Mouse (Mus musculus) large intestine, adult 2 months (tissue): ENCODE results near the gene Ntsr2. TPM values are rescaled to one million over a fixed set of nuclear protein-coding genes. Genes with fewer than 3 reads are reported as not detected.
A peak's percentile ranks its signal among the peaks of the same experiment; 100 is the strongest.

ENCODE experiments used
- DNase-seq: peaks from one replicate; pipeline ENCODE4 v3.0.0-alpha.2; 2012; ENCODE audit warnings: low read depth, low spot score
- WGBS: fragments of 180-500 bp; shearing (Covaris S2); methylation state at CpG from one replicate; pipeline ENCODE4 v1.1.7; 2018; 5-methylcytosine and 5-hydroxymethylcytosine counted together
- polyA plus RNA-seq: library from polyadenylated mRNA; depleted of rRNA; stranded (reverse); fragments of >200 nt; gene quantifications from 2 replicates; pipeline ENCODE4 v1.2.3, GENCODE M21; 2012; rRNA removed

The Ntsr2 gene
- 0.17 and 0.51 TPM in 2 replicates for polyA plus RNA-seq

- no peak for DNase-seq
- WGBS, result 4% methylated on average over 58 of the region's 58 CpGs
Observed at GRCm38 (mm10) chr12:16653332-16654093, at the start of gene Ntsr2. Gene Ntsr2 (plus strand): TSS chr12:16653382.

GRCm38 (mm10) chr12:16605624-16606023 lies 47.6 kb upstream of the Ntsr2 start:
- WGBS, result 57% methylated on average over 5 of the region's 5 CpGs
- no peak for DNase-seq

GRCm38 (mm10) chr12:16610936-16611335 lies 42.2 kb upstream of the Ntsr2 start, which contains the start of gene Lpin1:
Gene Lpin1 (minus strand): TSS chr12:16610966.
- no peak for DNase-seq
- 63% methylated on average over 2 of the region's 2 CpGs for WGBS

- DNase-seq, result no peak
- 40% methylated on average over 3 of the region's 3 CpGs for WGBS
Observed at GRCm38 (mm10) chr12:16614556-16614955, 38.6 kb upstream of the Ntsr2 start.

GRCm38 (mm10) chr12:16615738-16616137 lies 37.4 kb upstream of the Ntsr2 start:
- no peak for DNase-seq
- WGBS, result 88% methylated on average over 2 of the region's 2 CpGs

- DNase-seq, result peak; percentile 19
- WGBS, result 13% methylated on average over 12 of the region's 12 CpGs
Observed at GRCm38 (mm10) chr12:16618512-16619274, 34.5 kb upstream of the Ntsr2 start.

- DNase-seq, result no peak
- WGBS, result 89% methylated on average over 6 of the region's 6 CpGs
Observed at GRCm38 (mm10) chr12:16619453-16619852, 33.7 kb upstream of the Ntsr2 start.

GRCm38 (mm10) chr12:16620230-16620629 lies 33.0 kb upstream of the Ntsr2 start:
- WGBS, result 82% methylated on average over 3 of the region's 3 CpGs
- no peak for DNase-seq

GRCm38 (mm10) chr12:16630152-16630865 lies 22.9 kb upstream of the Ntsr2 start:
- no peak for DNase-seq
- 47% methylated on average over 7 of the region's 7 CpGs for WGBS

GRCm38 (mm10) chr12:16630866-16631185 lies 22.4 kb upstream of the Ntsr2 start:
- no peak for DNase-seq
- 83% methylated on average over 1 of the region's 1 CpGs for WGBS

- 88% methylated on average over 2 of the region's 2 CpGs for WGBS
- no peak for DNase-seq
Observed at GRCm38 (mm10) chr12:16631423-16631822, 21.8 kb upstream of the Ntsr2 start.

- 83% methylated on average over 6 of the region's 6 CpGs for WGBS
- DNase-seq, result no peak
Observed at GRCm38 (mm10) chr12:16633235-16633634, 19.9 kb upstream of the Ntsr2 start.

- DNase-seq, result no peak
- WGBS, result 52% methylated on average over 14 of the region's 14 CpGs
Observed at GRCm38 (mm10) chr12:16634075-16634813, 18.9 kb upstream of the Ntsr2 start.

GRCm38 (mm10) chr12:16635816-16636215 lies 17.4 kb upstream of the Ntsr2 start:
- no peak for DNase-seq
- WGBS, result 46% methylated on average over 6 of the region's 6 CpGs

GRCm38 (mm10) chr12:16639078-16639771 lies 14.0 kb upstream of the Ntsr2 start:
- 66% methylated on average over 12 of the region's 12 CpGs for WGBS

GRCm38 (mm10) chr12:16640075-16640474 lies 13.1 kb upstream of the Ntsr2 start:
- WGBS, result 89% methylated on average over 6 of the region's 6 CpGs
- no peak for DNase-seq

More at GRCm38 (mm10) chr12:16639078-16639771, 14.0 kb upstream of the Ntsr2 start:
- DNase-seq, result no peak

- 56% methylated on average over 5 of the region's 5 CpGs for WGBS
- DNase-seq, result no peak
Observed at GRCm38 (mm10) chr12:16642000-16642399, 11.2 kb upstream of the Ntsr2 start.

GRCm38 (mm10) chr12:16643508-16644345 lies 9.5 kb upstream of the Ntsr2 start:
- DNase-seq, result no peak
- 43% methylated on average over 12 of the region's 12 CpGs for WGBS
